Mouse (Mus musculus) liver, embryonic 14.5 days (tissue): ENCODE results near the gene Eif5a2. TPM values are rescaled to one million over a fixed set of nuclear protein-coding genes. Genes with fewer than 3 reads are reported as not detected.

ENCODE experiments used
- ATAC-seq: fragments of 200-750 bp; cut with Nextera tagmentation; 2 replicates; pipeline ENCODE4 v1.8.0; 2017; ENCODE audit warnings: moderate number of reproducible peaks, mild to moderate bottlenecking, moderate library complexity; ENCODE audit not compliant: insufficient read depth
- DNase-seq, 3 experiments: peaks; one replicate each; pipeline ENCODE4 v3.0.0-alpha.2; 2012 to 2013; ENCODE audit warnings: low read depth in 3 of 3, low spot score in 3 of 3
- H3K27ac ChIP-seq: fragments of 300-500 bp; sonication (generic); 2 replicates; pipeline ENCODE4 v1.5.1; 2014; ENCODE audit warnings: moderate library complexity, mild to moderate bottlenecking, control low read depth, inconsistent platforms
- H3K27me3 ChIP-seq: fragments of 300-500 bp; sonication (generic); 2 replicates; pipeline ENCODE4 v1.6.1; 2014; ENCODE audit warnings: mild to moderate bottlenecking, low read length, moderate library complexity; ENCODE audit not compliant: control insufficient read depth, insufficient read depth
- H3K36me3 ChIP-seq: fragments of 300-500 bp; sonication (generic); replicated peaks from 2 replicates; pipeline ENCODE4 v1.6.1; 2014; ENCODE audit warnings: low read depth; ENCODE audit not compliant: control insufficient read depth, insufficient read depth
- H3K4me1 ChIP-seq, 2 experiments: fragments of 200-500 bp in 1 of 2; fragments of 300-500 bp in 1 of 2; sonication (generic) in 1 of 2; replicated peaks; 2 replicates each; pipeline ENCODE4 v1.6.1; 2012 to 2014; ENCODE audit warnings: antibody characterized with exemption in 1 of 2, inconsistent platforms in 1 of 2, low read length in 1 of 2; ENCODE audit not compliant: control insufficient read depth in 2 of 2, insufficient read depth in 2 of 2
- H3K4me2 ChIP-seq: fragments of 300-500 bp; sonication (generic); 2 replicates; pipeline ENCODE4 v1.6.1; 2014; ENCODE audit warnings: low read depth, mild to moderate bottlenecking, control low read depth, moderate library complexity
- H3K4me3 ChIP-seq, 2 experiments: fragments of 200-500 bp in 1 of 2; fragments of 300-500 bp in 1 of 2; sonication (generic) in 1 of 2; 2 replicates each; pipeline ENCODE4 v1.5.1; 2012 to 2014; ENCODE audit warnings: low read depth in 2 of 2, low read length in 2 of 2, mild to moderate bottlenecking in 2 of 2, control low read depth in 1 of 2, inconsistent platforms in 1 of 2, moderate library complexity in 1 of 2; ENCODE audit not compliant: insufficient read depth in 1 of 2
- H3K9ac ChIP-seq: fragments of 300-500 bp; sonication (generic); replicated peaks from 2 replicates; pipeline ENCODE4 v1.6.1; 2014; ENCODE audit warnings: mild to moderate bottlenecking, control low read depth, moderate library complexity
- H3K9me3 ChIP-seq: fragments of 300-500 bp; sonication (generic); 2 replicates; pipeline ENCODE4 v1.6.1; 2016; ENCODE audit warnings: low read length, mixed read lengths; ENCODE audit not compliant: control insufficient read depth
- CTCF ChIP-seq: IDR thresholded peaks from 2 replicates; pipeline ENCODE4 v1.5.1; 2016; ENCODE audit warnings: antibody characterized with exemption, low read depth, control low read depth
- EP300 ChIP-seq: IDR thresholded peaks from 2 replicates; pipeline ENCODE4 v1.6.1; 2016; ENCODE audit warnings: antibody characterized with exemption, low read depth
- WGBS: fragments of 180-500 bp; shearing (Covaris S2); extraction: QIAGEN DNeasy Blood & Tissue Kit; methylation state at CpG from one replicate; pipeline ENCODE4 v1.1.7; 2014; ENCODE audit not compliant: insufficient replicate concordance; 5-methylcytosine and 5-hydroxymethylcytosine counted together
- polyA plus RNA-seq, 2 experiments: library from polyadenylated mRNA; depleted of rRNA in 1 of 2; stranded (reverse) in 1 of 2; unstranded in 1 of 2; fragments of >200 nt; fragmentation: Nextera tagmentation in 1 of 2; extraction: Ambion mirVana in 1 of 2; gene quantifications; 2 replicates each; pipeline versions ENCODE4 v1.2.1 to v1.2.3; 2012 to 2014

Gene Eif5a2
- polyA plus RNA-seq, 2 experiments, result 4.1 to 7.9 TPM

- WGBS, result under 1% methylated on average over 72 of the region's 72 CpGs
- H3K4me2 ChIP-seq, result peak within 1 kb of the TSS; percentile 77
- peak within 1 kb of the TSS; percentile 71 to 89 for H3K4me3 ChIP-seq
- H3K9me3 ChIP-seq, result no peaks in the 10 kb centered on the region
- H3K27ac ChIP-seq, result peak within 1 kb of the TSS; percentile 61
- TF ChIP-seq EP300, result no peak; the same call in 1 of the 2 replicates
- TF ChIP-seq CTCF, result no peak
- DNase-seq (peak; percentile 95 to 97 (median 96)), ATAC-seq (peak; percentile 98)
- H3K4me1 ChIP-seq, result peaks cover 5 to 8% of the 10 kb centered on the region in 2 experiments
- no peaks in the 10 kb centered on the region for H3K27me3 ChIP-seq
- peaks cover 20% of the 10 kb centered on the region for H3K36me3 ChIP-seq
- H3K9ac ChIP-seq, result peak within 1 kb of the TSS; percentile 72
These were observed 24.4 kb downstream of the Eif5a2 start, which contains the start of gene Rpl22l1 for GRCm38 (mm10) chr3:28805301-28806097. Gene Rpl22l1 (plus strand): TSS chr3:28805436.

GRCm38 (mm10) chr3:28808039-28808643, 27.1 kb downstream of the Eif5a2 start:
- no peak overlapping the region for H3K27ac ChIP-seq
- H3K9ac ChIP-seq, result no peak overlapping the region
- no peaks in the 10 kb centered on the region for H3K9me3 ChIP-seq
- no peaks in the 10 kb centered on the region for H3K27me3 ChIP-seq
- H3K4me2 ChIP-seq, result no peak overlapping the region
- H3K36me3 ChIP-seq, result peaks cover 20% of the 10 kb centered on the region
- no peak for TF ChIP-seq CTCF
- TF ChIP-seq EP300, result no peak
- WGBS, result 81% methylated on average over 4 of the region's 4 CpGs
- ATAC-seq (no peak), DNase-seq (no peak)
- peaks cover 5 to 8% of the 10 kb centered on the region in 2 experiments for H3K4me1 ChIP-seq
- H3K4me3 ChIP-seq, result no peak overlapping the region

GRCm38 (mm10) chr3:28811441-28811840, 30.4 kb downstream of the Eif5a2 start:
- WGBS, result 61% methylated on average over 4 of the region's 4 CpGs
- Histone ChIP-seq H3K4me1 (peaks cover 3 to 4% of the 10 kb centered on the region in 2 experiments; a peak in 2 of 4 replicates), H3K9ac (no peak overlapping the region), H3K9me3 (no peaks in the 10 kb centered on the region), H3K36me3 (peaks cover 20% of the 10 kb centered on the region), H3K4me2 (no peak overlapping the region), H3K27ac (no peak overlapping the region), H3K4me3 (no peak overlapping the region), H3K27me3 (no peaks in the 10 kb centered on the region)
- TF ChIP-seq CTCF (no peak), EP300 (no peak)
- ATAC-seq (no peak), DNase-seq (no peak)

- peak; percentile 35 to 53 (median 51) for DNase-seq
- Histone ChIP-seq H3K4me1 (no peaks in the 10 kb centered on the region; a peak in 1 of 4 replicates), H3K9me3 (no peaks in the 10 kb centered on the region), H3K9ac (no peak overlapping the region), H3K27me3 (no peaks in the 10 kb centered on the region), H3K4me2 (no peak overlapping the region), H3K36me3 (no peaks in the 10 kb centered on the region), H3K4me3 (no peak overlapping the region), H3K27ac (no peak overlapping the region)
- ATAC-seq, result no peak
- TF ChIP-seq CTCF, result peak; percentile 65; the same call in 1 of the 2 replicates
- TF ChIP-seq EP300, result no peak
- 4% methylated on average over 4 of the region's 4 CpGs for WGBS
These were observed 33.3 kb downstream of the Eif5a2 start for GRCm38 (mm10) chr3:28814361-28814760.

GRCm38 (mm10) chr3:28816010-28816540, 35.0 kb downstream of the Eif5a2 start:
- Histone ChIP-seq H3K4me2 (no peak overlapping the region), H3K9ac (no peak overlapping the region), H3K4me3 (no peak overlapping the region), H3K27ac (no peak overlapping the region), H3K9me3 (no peaks in the 10 kb centered on the region), H3K27me3 (no peaks in the 10 kb centered on the region), H3K36me3 (no peaks in the 10 kb centered on the region), H3K4me1 (no peaks in the 10 kb centered on the region; a peak in 1 of 4 replicates)
- WGBS, result 40% methylated on average over 4 of the region's 4 CpGs
- ATAC-seq (0 out of 2 replicates have a peak, but pooled peaks have one; percentile 23), DNase-seq (no peak)
- TF ChIP-seq EP300 (no peak), CTCF (no peak)
